Comparison of ENCODE assay signal across 31 mouse cellular contexts in genomic region chr2:80441386-80441785, GRCm38 (mm10). TPM values are rescaled to one million over a fixed set of nuclear protein-coding genes. Genes with fewer than 3 reads are reported as not detected.
DNase-seq lines count a peak whose midpoint lies in the region; ATAC-seq and TF ChIP-seq lines count a peak whose summit lies in the region.
"Had no signal": no experiment of that assay in that cellular context is flagged by ENCODE, and none has a peak within 500 bp of the region (broad histone marks: within the 10 kb centered on the region; RNA-seq: fewer than 3 reads in every experiment).

No protein-coding gene starts in this region.

- TF ChIP-seq CTCF in kidney, adult 2 months (conservative IDR thresholded peaks at IDR 0.05; ENCODE audit: insufficient read depth, insufficient read length, low read depth, low read length), result no peak
- TF ChIP-seq CTCF in kidney, postnatal 0 days (IDR thresholded peaks at IDR 0.05; ENCODE audit: low read depth), result no peak

- no peak overlapping the region for H3K9ac ChIP-seq in heart, embryonic 11.5 days (ENCODE audit: low read depth, low read length)
- H3K9ac ChIP-seq in kidney, postnatal 0 days (ENCODE audit: low read depth, low read length), result no peak overlapping the region
- H3K9ac ChIP-seq in midbrain, embryonic 15.5 days, result no peak overlapping the region
- H3K9ac ChIP-seq: embryonic facial prominence, embryonic 12.5 days; heart, embryonic 15.5 days; hindbrain, embryonic 13.5 days; limb, embryonic 12.5 days; lung, embryonic 15.5 days; neural tube, embryonic 15.5 days had no signal

- H3K4me1 ChIP-seq in heart, embryonic 11.5 days (ENCODE audit: control insufficient read depth, insufficient read depth, low read length), result no peaks in the 10 kb centered on the region
- peaks cover 8% of the 10 kb centered on the region for H3K4me1 ChIP-seq in kidney, adult 2 months (ENCODE audit: control insufficient read depth, insufficient read depth, low read length)
- H3K4me1 ChIP-seq in kidney, postnatal 0 days (replicated peaks; ENCODE audit: insufficient read depth, low read length), result peaks cover 5% of the 10 kb centered on the region; the same call in 1 of the 2 replicates
- peaks cover 6% of the 10 kb centered on the region for H3K4me1 ChIP-seq in midbrain, embryonic 15.5 days
- H3K4me1 ChIP-seq: embryonic facial prominence, embryonic 12.5 days had no signal

- DNase-seq in adrenal gland, adult 2 months, result peak; percentile 67
- DNase-seq in adrenal gland, adult 18-20 months (ENCODE audit: low spot score in 2 of 2), result no peak
- peak; percentile 88 for DNase-seq in heart, adult 11 months
- peak; percentile 87 for DNase-seq in kidney, adult 2 months
- DNase-seq in kidney, postnatal 0 days (ENCODE audit: low spot score), result no peak
- DNase-seq: cerebellum, adult 11 months; cerebellum, adult 9-11 months; embryo, embryonic 11 days; gastrocnemius, postnatal 36 days; heart, postnatal 4 days; lung, postnatal 36 days; right cerebral cortex, postnatal 25 days; thymus, adult 18-20 months; thymus, postnatal 25 days had no signal

- no peak for ATAC-seq in heart, embryonic 11.5 days (replicated peaks; ENCODE audit: insufficient number of reproducible peaks, low FRiP score, low TSS enrichment)
- ATAC-seq in kidney, postnatal 0 days (replicated peaks; ENCODE audit: low FRiP score, low read depth), result 0 out of 2 replicates have a peak, but pooled peaks have one; percentile 47
- ATAC-seq in midbrain, embryonic 15.5 days (replicated peaks), result no peak
- ATAC-seq in monocyte, adult 5-6 weeks (replicated peaks; ENCODE audit: insufficient number of reproducible peaks, low FRiP score, low TSS enrichment, poor library complexity, severe bottlenecking), result no peak
- ATAC-seq: activated CD4-positive, CD25-positive, alpha-beta regulatory T cell, adult 4 months; forebrain, embryonic 14.5 days; intestine, embryonic 16.5 days had no signal

- no peak for TF ChIP-seq POLR2A in kidney, adult 2 months (IDR thresholded peaks at IDR 0.05; ENCODE audit: low read depth, low read length)

- H3K4me2 ChIP-seq in heart, embryonic 11.5 days, result no peak overlapping the region
- H3K4me2 ChIP-seq in kidney, postnatal 0 days (ENCODE audit: low read length), result no peak overlapping the region
- no peak overlapping the region for H3K4me2 ChIP-seq in midbrain, embryonic 15.5 days
- H3K4me2 ChIP-seq: embryonic facial prominence, embryonic 12.5 days; heart, embryonic 15.5 days; hindbrain, embryonic 13.5 days; limb, embryonic 12.5 days; lung, embryonic 15.5 days; midbrain, embryonic 11.5 days; neural tube, embryonic 15.5 days had no signal

- no peak overlapping the region for H3K27ac ChIP-seq in heart, embryonic 11.5 days (ENCODE audit: low read depth, low read length)
- peak overlapping the region; percentile 82; the same call in 1 of the 2 replicates for H3K27ac ChIP-seq in kidney, adult 2 months (ENCODE audit: insufficient read depth, low read depth, low read length)
- no peak overlapping the region for H3K27ac ChIP-seq in kidney, postnatal 0 days
- H3K27ac ChIP-seq in midbrain, embryonic 15.5 days, result no peak overlapping the region
- H3K27ac ChIP-seq: embryonic facial prominence, embryonic 12.5 days; heart, embryonic 15.5 days; hindbrain, embryonic 13.5 days; layer of hippocampus, adult 2 months; left cerebral cortex, adult 2 months; limb, embryonic 12.5 days; lung, embryonic 15.5 days; neural tube, embryonic 15.5 days had no signal

- 87% methylated on average over 3 of the region's 3 CpGs for WGBS in heart, embryonic 11.5 days (ENCODE audit: insufficient replicate concordance)
- 50% methylated on average over 3 of the region's 3 CpGs for WGBS in kidney, adult 2 months
- WGBS in kidney, postnatal 0 days, result 78% methylated on average over 3 of the region's 3 CpGs
- 93% methylated on average over 3 of the region's 3 CpGs for WGBS in midbrain, embryonic 15.5 days

- H3K27me3 ChIP-seq in heart, embryonic 11.5 days (ENCODE audit: control insufficient read depth, insufficient read depth, low read length), result peaks cover 3% of the 10 kb centered on the region; the same call in 1 of the 2 replicates
- H3K27me3 ChIP-seq in kidney, adult 2 months (replicated peaks; ENCODE audit: control insufficient read depth, insufficient read depth, low read length), result no peaks in the 10 kb centered on the region
- H3K27me3 ChIP-seq in kidney, postnatal 0 days (ENCODE audit: insufficient read depth, low read length), result no peaks in the 10 kb centered on the region
- peaks cover 20% of the 10 kb centered on the region for H3K27me3 ChIP-seq in midbrain, embryonic 15.5 days (replicated peaks)
- H3K27me3 ChIP-seq: CH12.LX; embryonic facial prominence, embryonic 12.5 days; neural tube, embryonic 15.5 days had no signal

- H3K9me3 ChIP-seq in heart, embryonic 11.5 days (replicated peaks; ENCODE audit: control insufficient read depth, low read length), result 0 out of 2 replicates have a peak, but pooled peaks cover 2% of the 10 kb centered on the region
- no peaks in the 10 kb centered on the region for H3K9me3 ChIP-seq in kidney, postnatal 0 days (replicated peaks; ENCODE audit: low read length)
- no peaks in the 10 kb centered on the region for H3K9me3 ChIP-seq in midbrain, embryonic 15.5 days
- H3K9me3 ChIP-seq: hindbrain, embryonic 13.5 days; limb, embryonic 12.5 days; lung, embryonic 15.5 days; neural tube, embryonic 15.5 days had no signal

- no peaks in the 10 kb centered on the region for H3K36me3 ChIP-seq in heart, embryonic 11.5 days (ENCODE audit: control insufficient read depth, insufficient read depth, low read length)
- H3K36me3 ChIP-seq in kidney, adult 2 months (ENCODE audit: control insufficient read depth, insufficient read depth, low read length), result no peaks in the 10 kb centered on the region
- no peaks in the 10 kb centered on the region for H3K36me3 ChIP-seq in kidney, postnatal 0 days (ENCODE audit: insufficient read depth, low read length)
- no peaks in the 10 kb centered on the region for H3K36me3 ChIP-seq in midbrain, embryonic 15.5 days (replicated peaks)
- H3K36me3 ChIP-seq: embryonic facial prominence, embryonic 12.5 days; heart, embryonic 15.5 days; hindbrain, embryonic 13.5 days; lung, embryonic 15.5 days; neural tube, embryonic 15.5 days had no signal

- H3K4me3 ChIP-seq in heart, embryonic 11.5 days (ENCODE audit: low read depth, low read length), result no peak overlapping the region
- no peak overlapping the region for H3K4me3 ChIP-seq in kidney, adult 2 months (ENCODE audit: insufficient read depth, low read depth, low read length)
- no peak overlapping the region for H3K4me3 ChIP-seq in kidney, postnatal 0 days (replicated peaks; ENCODE audit: low read depth, low read length)
- H3K4me3 ChIP-seq in midbrain, embryonic 15.5 days, result no peak overlapping the region
- H3K4me3 ChIP-seq: embryonic facial prominence, embryonic 12.5 days; heart, embryonic 15.5 days; hindbrain, embryonic 13.5 days; layer of hippocampus, adult 2 months; left cerebral cortex, adult 2 months; limb, embryonic 12.5 days; lung, embryonic 15.5 days; neural tube, embryonic 15.5 days had no signal

RNA-seq across cellular contexts. Expression of gene Frzb, which starts 6.0 kb away (rescaled TPM):
- total RNA-seq in adrenal gland, adult 2 months (2021), result 100 to 1,000 TPM in 1 of 2 experiments, 1 to 10 TPM in 1; 5.5 to 245 TPM
- polyA plus RNA-seq in adrenal gland, adult 2 months (2012; rRNA removed), result 248 and 437 TPM in 2 replicates
- total RNA-seq in adrenal gland, adult 18-20 months (2021), result 100 to 1,000 TPM in 1 of 2 experiments, 1 to 10 TPM in 1; 3.9 to 181 TPM
- 8.6 and 10.1 TPM in 2 replicates for polyA plus RNA-seq in heart, embryonic 11.5 days (2014; fragmentation: Nextera tagmentation; extraction: Ambion mirVana)
- 6.8 and 8.3 TPM in 2 replicates for polyA plus RNA-seq in kidney, adult 2 months (2012; rRNA removed)
- 23.5 and 24.3 TPM in 2 replicates for polyA plus RNA-seq in kidney, postnatal 0 days (2015; fragmentation: Nextera tagmentation; extraction: Ambion mirVana)
- polyA plus RNA-seq in midbrain, embryonic 15.5 days (2015; fragmentation: Nextera tagmentation; extraction: Ambion mirVana), result 2.5 and 2.6 TPM in 2 replicates
- not detected in 3 replicates for total RNA-seq in monocyte, adult 5-6 weeks (2017)
- total RNA-seq: CH12.LX; megakaryocyte, adult 5-6 weeks had no signal
- polyA plus RNA-seq: activated CD4-positive, CD25-positive, alpha-beta regulatory T cell, adult 4 months had no signal

Comparison
In these comparisons a context has a peak if more than half of its experiments do, and no peak if none do; other contexts are left out.
1. DNase-seq: peak in adrenal gland, adult 2 months (single experiment), heart, adult 11 months (single experiment) and kidney, adult 2 months (single experiment); none in adrenal gland, adult 18-20 months (0 of 2) and kidney, postnatal 0 days (single experiment).